ENCODE assay signal across 14 mouse cellular contexts in genomic region chr10:117888822-117889221, GRCm38 (mm10). TPM values are rescaled to one million over a fixed set of nuclear protein-coding genes. Genes with fewer than 3 reads are reported as not detected.
DNase-seq lines count a peak whose midpoint lies in the region; ATAC-seq and TF ChIP-seq lines count a peak whose summit lies in the region.
"Had no signal": no experiment of that assay in that cellular context is flagged by ENCODE, and none has a peak within 500 bp of the region (broad histone marks: within the 10 kb centered on the region; RNA-seq: fewer than 3 reads in every experiment).

No protein-coding gene starts in this region.

- ATAC-seq in liver, embryonic 14.5 days (ENCODE audit: insufficient read depth): no peak
- no peak for ATAC-seq in liver, embryonic 12.5 days
- no peak for ATAC-seq in kidney, embryonic 16.5 days (ENCODE audit: low FRiP score, low TSS enrichment)
- ATAC-seq in neural tube, embryonic 13.5 days (ENCODE audit: low read depth): peak; percentile 73
- ATAC-seq in stomach, postnatal 0 days (ENCODE audit: low FRiP score, low TSS enrichment): no peak
- ATAC-seq in forebrain, postnatal 0 days: no peak
- ATAC-seq: forebrain, embryonic 15.5 days; inflammation-experienced regulatory T-cells, adult 6 months had no signal

- no peak overlapping the region for H3K9ac ChIP-seq in liver, embryonic 14.5 days (replicated peaks)
- H3K9ac ChIP-seq in liver, embryonic 12.5 days: no peak overlapping the region
- no peak overlapping the region for H3K9ac ChIP-seq in kidney, embryonic 16.5 days (replicated peaks; ENCODE audit: low read length)
- peak overlapping the region; percentile 43; the same call in 1 of the 2 replicates for H3K9ac ChIP-seq in neural tube, embryonic 13.5 days
- H3K9ac ChIP-seq in stomach, postnatal 0 days (ENCODE audit: low read length): no peak overlapping the region
- no peak overlapping the region for H3K9ac ChIP-seq in forebrain, postnatal 0 days
- H3K9ac ChIP-seq: embryonic facial prominence, embryonic 13.5 days; forebrain, embryonic 15.5 days; limb, embryonic 15.5 days; midbrain, embryonic 12.5 days had no signal

- no peak for DNase-seq in liver, embryonic 14.5 days (ENCODE audit: low read depth in 3 of 3, low spot score in 3 of 3)
- DNase-seq in induced T-regulatory cell, adult 2 months (ENCODE audit: low read depth): peak; percentile 18
- DNase-seq in stomach, postnatal 0 days (ENCODE audit: low spot score): no peak
- no peak for DNase-seq in forebrain, postnatal 0 days
- DNase-seq: cerebellum, adult 2 months; right cerebral cortex, postnatal 4 days had no signal

- H3K9me3 ChIP-seq in liver, embryonic 14.5 days (ENCODE audit: control insufficient read depth, low read length): no peaks in the 10 kb centered on the region
- 0 out of 2 replicates have a peak, but pooled peaks cover 3% of the 10 kb centered on the region for H3K9me3 ChIP-seq in liver, embryonic 12.5 days (replicated peaks)
- no peaks in the 10 kb centered on the region for H3K9me3 ChIP-seq in kidney, embryonic 16.5 days (ENCODE audit: low read length)
- no peaks in the 10 kb centered on the region for H3K9me3 ChIP-seq in neural tube, embryonic 13.5 days
- H3K9me3 ChIP-seq in stomach, postnatal 0 days (ENCODE audit: control insufficient read depth, low read length): no peaks in the 10 kb centered on the region
- no peaks in the 10 kb centered on the region for H3K9me3 ChIP-seq in forebrain, postnatal 0 days (ENCODE audit: low read length)
- H3K9me3 ChIP-seq: embryonic facial prominence, embryonic 13.5 days; forebrain, embryonic 15.5 days; limb, embryonic 15.5 days; midbrain, embryonic 12.5 days had no signal

- H3K27ac ChIP-seq in liver, embryonic 14.5 days: no peak overlapping the region
- H3K27ac ChIP-seq in liver, embryonic 12.5 days: no peak overlapping the region
- H3K27ac ChIP-seq in kidney, embryonic 16.5 days (ENCODE audit: low read length): no peak overlapping the region
- peak overlapping the region; percentile 39; the same call in 1 of the 2 replicates for H3K27ac ChIP-seq in neural tube, embryonic 13.5 days (replicated peaks)
- H3K27ac ChIP-seq in stomach, postnatal 0 days (replicated peaks): no peak overlapping the region
- H3K27ac ChIP-seq in forebrain, postnatal 0 days (ENCODE audit: low read depth, low read length): no peak overlapping the region
- H3K27ac ChIP-seq: embryonic facial prominence, embryonic 13.5 days; forebrain, embryonic 15.5 days; limb, embryonic 15.5 days; midbrain, embryonic 12.5 days had no signal

- 71% methylated on average over 15 of the region's 15 CpGs for WGBS in liver, embryonic 14.5 days (ENCODE audit: insufficient replicate concordance)
- WGBS in liver, embryonic 12.5 days (ENCODE audit: insufficient replicate concordance): 81% methylated on average over 15 of the region's 15 CpGs
- WGBS in kidney, embryonic 16.5 days: 28% methylated on average over 15 of the region's 15 CpGs
- 24% methylated on average over 15 of the region's 15 CpGs for WGBS in neural tube, embryonic 13.5 days
- WGBS in stomach, postnatal 0 days: 71% methylated on average over 15 of the region's 15 CpGs
- WGBS in forebrain, postnatal 0 days: 66% methylated on average over 15 of the region's 15 CpGs

- 0 out of 2 replicates have a peak overlapping the region, but pooled peaks have one; percentile 13 for H3K4me2 ChIP-seq in liver, embryonic 14.5 days (ENCODE audit: low read depth)
- H3K4me2 ChIP-seq in liver, embryonic 12.5 days: no peak overlapping the region
- H3K4me2 ChIP-seq in kidney, embryonic 16.5 days (replicated peaks; ENCODE audit: low read depth, low read length): peak overlapping the region; percentile 42
- peak overlapping the region; percentile 45 for H3K4me2 ChIP-seq in neural tube, embryonic 13.5 days
- no peak overlapping the region for H3K4me2 ChIP-seq in stomach, postnatal 0 days (replicated peaks; ENCODE audit: low read depth)
- no peak overlapping the region for H3K4me2 ChIP-seq in forebrain, postnatal 0 days (ENCODE audit: low read depth)
- H3K4me2 ChIP-seq: embryonic facial prominence, embryonic 13.5 days; forebrain, embryonic 15.5 days; limb, embryonic 15.5 days; midbrain, embryonic 12.5 days had no signal

- no peak for TF ChIP-seq EP300 in liver, embryonic 14.5 days (IDR thresholded peaks at IDR 0.05; ENCODE audit: low read depth)
- no peak for TF ChIP-seq EP300 in stomach, postnatal 0 days (optimal IDR thresholded peaks at IDR 0.05)

- H3K4me3 ChIP-seq in liver, embryonic 14.5 days (ENCODE audit: insufficient read depth in 1 of 2, low read depth in 2 of 2, low read length in 2 of 2): no peak overlapping the region
- no peak overlapping the region for H3K4me3 ChIP-seq in liver, embryonic 12.5 days
- 0 out of 2 replicates have a peak overlapping the region, but pooled peaks have one; percentile 8 for H3K4me3 ChIP-seq in kidney, embryonic 16.5 days (ENCODE audit: low read length)
- peak overlapping the region; percentile 8; the same call in 1 of the 2 replicates for H3K4me3 ChIP-seq in neural tube, embryonic 13.5 days
- H3K4me3 ChIP-seq in stomach, postnatal 0 days (ENCODE audit: low read depth, low read length): no peak overlapping the region
- no peak overlapping the region for H3K4me3 ChIP-seq in forebrain, postnatal 0 days (ENCODE audit: low read depth, low read length)
- H3K4me3 ChIP-seq: embryonic facial prominence, embryonic 13.5 days; forebrain, embryonic 15.5 days; limb, embryonic 15.5 days; midbrain, embryonic 12.5 days had no signal

- peaks cover 0 to 2% of the 10 kb centered on the region in 2 experiments; a peak in 2 of 4 replicates for H3K4me1 ChIP-seq in liver, embryonic 14.5 days (replicated peaks; ENCODE audit: control insufficient read depth in 2 of 2, insufficient read depth in 2 of 2, low read length in 1 of 2)
- H3K4me1 ChIP-seq in liver, embryonic 12.5 days: no peaks in the 10 kb centered on the region; the same call in 1 of the 2 replicates
- H3K4me1 ChIP-seq in kidney, embryonic 16.5 days (ENCODE audit: insufficient read depth, low read length): peaks cover 7% of the 10 kb centered on the region; the same call in 1 of the 2 replicates
- H3K4me1 ChIP-seq in neural tube, embryonic 13.5 days (replicated peaks): peaks cover 11% of the 10 kb centered on the region
- no peaks in the 10 kb centered on the region for H3K4me1 ChIP-seq in stomach, postnatal 0 days (replicated peaks; ENCODE audit: control insufficient read depth, insufficient read depth)
- no peaks in the 10 kb centered on the region for H3K4me1 ChIP-seq in forebrain, postnatal 0 days (ENCODE audit: insufficient read depth)
- H3K4me1 ChIP-seq: embryonic facial prominence, embryonic 13.5 days; forebrain, embryonic 15.5 days; midbrain, embryonic 12.5 days had no signal

- H3K36me3 ChIP-seq in liver, embryonic 14.5 days (replicated peaks; ENCODE audit: control insufficient read depth, insufficient read depth, low read depth): no peaks in the 10 kb centered on the region
- no peaks in the 10 kb centered on the region for H3K36me3 ChIP-seq in liver, embryonic 12.5 days
- H3K36me3 ChIP-seq in kidney, embryonic 16.5 days (ENCODE audit: insufficient read depth, low read length): no peaks in the 10 kb centered on the region
- H3K36me3 ChIP-seq in neural tube, embryonic 13.5 days: no peaks in the 10 kb centered on the region
- no peaks in the 10 kb centered on the region for H3K36me3 ChIP-seq in stomach, postnatal 0 days (ENCODE audit: control insufficient read depth, insufficient read depth, low read length)
- no peaks in the 10 kb centered on the region for H3K36me3 ChIP-seq in forebrain, postnatal 0 days (ENCODE audit: insufficient read depth)
- H3K36me3 ChIP-seq: embryonic facial prominence, embryonic 13.5 days; forebrain, embryonic 15.5 days; limb, embryonic 15.5 days; midbrain, embryonic 12.5 days had no signal

- no peaks in the 10 kb centered on the region for H3K27me3 ChIP-seq in liver, embryonic 14.5 days (ENCODE audit: control insufficient read depth, insufficient read depth, low read length)
- H3K27me3 ChIP-seq in liver, embryonic 12.5 days (replicated peaks): no peaks in the 10 kb centered on the region
- no peaks in the 10 kb centered on the region for H3K27me3 ChIP-seq in kidney, embryonic 16.5 days (ENCODE audit: insufficient read depth, low read length)
- H3K27me3 ChIP-seq in neural tube, embryonic 13.5 days: no peaks in the 10 kb centered on the region
- no peaks in the 10 kb centered on the region for H3K27me3 ChIP-seq in stomach, postnatal 0 days (ENCODE audit: control insufficient read depth, insufficient read depth, low read length)
- H3K27me3 ChIP-seq in forebrain, postnatal 0 days (ENCODE audit: insufficient read depth, low read length): no peaks in the 10 kb centered on the region
- H3K27me3 ChIP-seq: embryonic facial prominence, embryonic 13.5 days; forebrain, embryonic 15.5 days; limb, embryonic 15.5 days; midbrain, embryonic 12.5 days had no signal

- TF ChIP-seq CTCF in liver, embryonic 14.5 days (IDR thresholded peaks at IDR 0.05; ENCODE audit: low read depth): no peak
- TF ChIP-seq CTCF in stomach, postnatal 0 days (IDR thresholded peaks at IDR 0.05; ENCODE audit: low read depth): no peak
- TF ChIP-seq CTCF in forebrain, postnatal 0 days (IDR thresholded peaks at IDR 0.05; ENCODE audit: low read depth): no peak

RNA-seq across cellular contexts. Expression of gene Rap1b, which starts 43.0 kb away (rescaled TPM):
- polyA plus RNA-seq in liver, embryonic 14.5 days (2012; rRNA removed): 31.0 and 46.7 TPM in 2 replicates
- polyA plus RNA-seq in liver, embryonic 14.5 days (2014; fragmentation: Nextera tagmentation; extraction: Ambion mirVana): 101 and 108 TPM in 2 replicates
- polyA plus RNA-seq in liver, embryonic 12.5 days (2016; fragmentation: Nextera tagmentation; extraction: Ambion mirVana): 174 and 185 TPM in 2 replicates
- polyA plus RNA-seq in kidney, embryonic 16.5 days (2015; fragmentation: Nextera tagmentation; extraction: Ambion mirVana): 166 and 185 TPM in 2 replicates
- 165 and 177 TPM in 2 replicates for polyA plus RNA-seq in neural tube, embryonic 13.5 days (2015; fragmentation: Nextera tagmentation; extraction: Ambion mirVana)
- 130 and 132 TPM in 2 replicates for polyA plus RNA-seq in stomach, postnatal 0 days (2015; fragmentation: Nextera tagmentation; extraction: Ambion mirVana)
- total RNA-seq in forebrain, postnatal 0 days (2014; rRNA removed): 65.2 and 66.3 TPM in 2 replicates
- 126 and 148 TPM in 2 replicates for polyA plus RNA-seq in forebrain, postnatal 0 days (2015; fragmentation: Nextera tagmentation; extraction: Ambion mirVana)

Comparison
In these comparisons a context has a peak if more than half of its experiments do, and no peak if none do; other contexts are left out.
1. H3K4me2 ChIP-seq: peak in liver, embryonic 14.5 days (single experiment), kidney, embryonic 16.5 days (single experiment) and neural tube, embryonic 13.5 days (single experiment); none in liver, embryonic 12.5 days (single experiment), stomach, postnatal 0 days (single experiment) and forebrain, postnatal 0 days (single experiment).
2. H3K4me3 ChIP-seq: peak in kidney, embryonic 16.5 days (single experiment) and neural tube, embryonic 13.5 days (single experiment); none in liver, embryonic 14.5 days (0 of 2), liver, embryonic 12.5 days (single experiment), stomach, postnatal 0 days (single experiment) and forebrain, postnatal 0 days (single experiment).